ENCODE assay signal across 17 mouse cellular contexts in genomic region chr3:113697471-113697870, GRCm38 (mm10).
"Had no signal": no experiment of that assay in that cellular context is flagged by ENCODE, and none has a peak within 500 bp of the region (broad histone marks: within the 10 kb centered on the region; RNA-seq: fewer than 3 reads in every experiment).

No protein-coding gene starts in this region.

- H3K27me3 ChIP-seq: liver, embryonic 13.5 days; lung, embryonic 15.5 days; megakaryocyte, embryonic 14.5 days; midbrain, embryonic 15.5 days; neural tube, embryonic 12.5 days had no signal

- H3K27ac ChIP-seq: kidney, postnatal 0 days; layer of hippocampus, adult 2 months; liver, embryonic 13.5 days; lung, embryonic 15.5 days; macrophage; midbrain, embryonic 15.5 days; neural tube, embryonic 12.5 days had no signal

- H3K4me1 ChIP-seq: liver, embryonic 13.5 days; lung, embryonic 15.5 days; megakaryocyte, embryonic 14.5 days; midbrain, embryonic 15.5 days; neural tube, embryonic 12.5 days had no signal

- H3K36me3 ChIP-seq: liver, embryonic 13.5 days; lung, embryonic 15.5 days; midbrain, embryonic 15.5 days; neural tube, embryonic 12.5 days had no signal

- H3K9ac ChIP-seq: liver, embryonic 13.5 days; liver, postnatal 0 days; lung, embryonic 15.5 days; midbrain, embryonic 15.5 days; neural tube, embryonic 12.5 days had no signal

- DNase-seq: kidney, adult 9 months; kidney, postnatal 4 days; left cerebral cortex, postnatal 4 days; liver; liver, embryonic 13.5 days; liver, postnatal 0 days; lung, postnatal 14 days; right cerebral cortex, postnatal 25 days; thymus, postnatal 36 days had no signal

- H3K4me3 ChIP-seq: layer of hippocampus, adult 2 months; liver, embryonic 13.5 days; lung, embryonic 15.5 days; megakaryocyte, embryonic 14.5 days; midbrain, embryonic 15.5 days; neural tube, embryonic 12.5 days had no signal

- H3K4me2 ChIP-seq: liver, embryonic 13.5 days; lung, embryonic 15.5 days; midbrain, embryonic 11.5 days; midbrain, embryonic 15.5 days; neural tube, embryonic 12.5 days had no signal

- ATAC-seq: liver, postnatal 0 days; midbrain, embryonic 15.5 days had no signal

- H3K9me3 ChIP-seq: liver, embryonic 13.5 days; lung, embryonic 15.5 days; midbrain, embryonic 15.5 days; neural tube, embryonic 12.5 days had no signal
